Mouse (Mus musculus) embryo, embryonic 11.5 days (tissue): ENCODE data around the gene Krtap4-1.
"Not testable (repeated sequence)": the region's sequence is repeated elsewhere in the genome, so short reads cannot be mapped to it uniquely, and the experiment has no call there.

Experiments
- DNase-seq: peaks from one replicate; pipeline ENCODE4 v3.0.0-alpha.2; 2012; ENCODE audit warnings: low read depth, low spot score

The Krtap4-1 gene

GRCm38 (mm10) chr11:99628138-99628537 lies at the start of gene Krtap4-1:
Gene Krtap4-1 (minus strand): TSS chr11:99628238.
- DNase-seq: no peak

GRCm38 (mm10) chr11:99665860-99666259 lies 37.8 kb upstream of the Krtap4-1 start, which contains the start of gene Krtap4-6:
Gene Krtap4-6 (minus strand): TSS chr11:99665960.
- DNase-seq: no peak

GRCm38 (mm10) chr11:99662802-99663201 lies 34.8 kb upstream of the Krtap4-1 start:
- no peak for DNase-seq

GRCm38 (mm10) chr11:99659256-99659655 lies 31.2 kb upstream of the Krtap4-1 start:
- DNase-seq: no peak

GRCm38 (mm10) chr11:99658467-99659010 lies 30.5 kb upstream of the Krtap4-1 start, which contains the start of gene Gm11563:
Gene Gm11563 (minus strand): TSS chr11:99658960.
- DNase-seq: not testable (repeated sequence)

GRCm38 (mm10) chr11:99657051-99657450 lies 29.0 kb upstream of the Krtap4-1 start:
- DNase-seq: no peak

- DNase-seq: no peak
Measured at GRCm38 (mm10) chr11:99650136-99650535, 22.1 kb upstream of the Krtap4-1 start, which contains the start of gene Gm11555. Gene Gm11555 (minus strand): TSS chr11:99650236.

- no peak for DNase-seq
Measured at GRCm38 (mm10) chr11:99646444-99646843, 18.4 kb upstream of the Krtap4-1 start.

- DNase-seq: no peak
Measured at GRCm38 (mm10) chr11:99644351-99644750, 16.3 kb upstream of the Krtap4-1 start.

- DNase-seq: not testable (repeated sequence)
Measured at GRCm38 (mm10) chr11:99643635-99644139, 15.6 kb upstream of the Krtap4-1 start, which contains the start of gene Krtap4-7. Gene Krtap4-7 (minus strand): TSS chr11:99644089.

GRCm38 (mm10) chr11:99640926-99641325 lies 12.9 kb upstream of the Krtap4-1 start:
- DNase-seq: no peak

GRCm38 (mm10) chr11:99637086-99637485 lies 9.0 kb upstream of the Krtap4-1 start:
- no peak for DNase-seq

- no peak for DNase-seq
Measured at GRCm38 (mm10) chr11:99634653-99635134, 6.7 kb upstream of the Krtap4-1 start, which contains the start of gene Krtap4-2. Gene Krtap4-2 (minus strand): TSS chr11:99635084.

- no peak for DNase-seq
Measured at GRCm38 (mm10) chr11:99633293-99633692, 5.3 kb upstream of the Krtap4-1 start.

GRCm38 (mm10) chr11:99630890-99631289 lies 2.9 kb upstream of the Krtap4-1 start:
- DNase-seq: no peak

- DNase-seq: no peak
Measured at GRCm38 (mm10) chr11:99620335-99620734, 7.7 kb downstream of the Krtap4-1 start, which contains the start of gene Gm11562. Gene Gm11562 (minus strand): TSS chr11:99620435.

- DNase-seq: no peak
Measured at GRCm38 (mm10) chr11:99614796-99615363, 13.2 kb downstream of the Krtap4-1 start, which contains the start of gene Krtap2-4. Gene Krtap2-4 (minus strand): TSS chr11:99614846.

GRCm38 (mm10) chr11:99610089-99610488 lies 17.9 kb downstream of the Krtap4-1 start, which contains the start of gene Gm11937:
Gene Gm11937 (minus strand): TSS chr11:99610189.
- DNase-seq: not testable (repeated sequence)

GRCm38 (mm10) chr11:99609126-99609525 lies 18.9 kb downstream of the Krtap4-1 start:
- DNase-seq: no peak

- not testable (repeated sequence) for DNase-seq
Measured at GRCm38 (mm10) chr11:99603208-99603607, 24.8 kb downstream of the Krtap4-1 start, which contains the start of gene Gm11938. Gene Gm11938 (minus strand): TSS chr11:99603308.

GRCm38 (mm10) chr11:99597742-99598141 lies 30.3 kb downstream of the Krtap4-1 start, which contains the start of gene Krtap9-3:
Gene Krtap9-3 (minus strand): TSS chr11:99598105.
- not testable (repeated sequence) for DNase-seq

GRCm38 (mm10) chr11:99590981-99591380 lies 37.1 kb downstream of the Krtap4-1 start, which contains the start of gene Krtap1-3:
Gene Krtap1-3 (minus strand): TSS chr11:99591339.
- no peak for DNase-seq
